Mouse (Mus musculus) neural tube, embryonic 12.5 days (tissue): Measurements from ENCODE around the gene Tspear. TPM values are rescaled to one million over a fixed set of nuclear protein-coding genes. Genes with fewer than 3 reads are reported as not detected.
"Not testable (repeated sequence)": the region's sequence is repeated elsewhere in the genome, so short reads cannot be mapped to it uniquely, and the experiment has no call there.

Source experiments
- ATAC-seq: fragments of 200-750 bp; cut with Nextera tagmentation; 2 replicates; pipeline ENCODE4 v1.8.0; 2017; ENCODE audit warnings: low read depth, mild to moderate bottlenecking, moderate TSS enrichment, moderate library complexity; ENCODE audit not compliant: low FRiP score
- H3K27ac ChIP-seq: fragments of 300-500 bp; sonication (generic); 2 replicates; pipeline ENCODE4 v1.5.1; 2016
- H3K27me3 ChIP-seq: fragments of 300-500 bp; sonication (generic); replicated peaks from 2 replicates; pipeline ENCODE4 v1.6.1; 2016; ENCODE audit warnings: mild to moderate bottlenecking
- H3K36me3 ChIP-seq: fragments of 300-500 bp; sonication (generic); 2 replicates; pipeline ENCODE4 v1.6.1; 2016; ENCODE audit warnings: mild to moderate bottlenecking
- H3K4me1 ChIP-seq: fragments of 300-500 bp; sonication (generic); 2 replicates; pipeline ENCODE4 v1.6.1; 2016
- H3K4me2 ChIP-seq: fragments of 300-500 bp; sonication (generic); replicated peaks from 2 replicates; pipeline ENCODE4 v1.6.1; 2016; ENCODE audit warnings: mild to moderate bottlenecking
- H3K4me3 ChIP-seq: fragments of 300-500 bp; sonication (generic); 2 replicates; pipeline ENCODE4 v1.5.1; 2016
- H3K9ac ChIP-seq: fragments of 300-500 bp; sonication (generic); 2 replicates; pipeline ENCODE4 v1.6.1; 2016; ENCODE audit warnings: mild to moderate bottlenecking
- H3K9me3 ChIP-seq: fragments of 300-500 bp; sonication (generic); 2 replicates; pipeline ENCODE4 v1.6.1; 2016; ENCODE audit warnings: mild to moderate bottlenecking
- WGBS: fragments of 180-500 bp; shearing (Covaris S2); methylation state at CpG from one replicate; pipeline ENCODE4 v1.1.7; 2016; 5-methylcytosine and 5-hydroxymethylcytosine counted together
- polyA plus RNA-seq: library from polyadenylated mRNA; unstranded; fragments of >200 nt; fragmentation: Nextera tagmentation; extraction: Ambion mirVana; gene quantifications from 2 replicates; pipeline ENCODE4 v1.2.1, GENCODE M21; 2016

Tspear gene
- polyA plus RNA-seq, 1 experiment from 2014 or later = 1.2 TPM

- no peaks in the 10 kb centered on the region for H3K9me3 ChIP-seq
- H3K9ac ChIP-seq = no peak overlapping the region
- no peak for ATAC-seq
- H3K4me2 ChIP-seq = no peak overlapping the region
- H3K36me3 ChIP-seq = no peaks in the 10 kb centered on the region
- H3K4me3 ChIP-seq = no peak overlapping the region
- H3K27me3 ChIP-seq = no peaks in the 10 kb centered on the region
- no peak overlapping the region for H3K27ac ChIP-seq
- WGBS = 90% methylated on average over 1 of the region's 1 CpGs
- H3K4me1 ChIP-seq = no peaks in the 10 kb centered on the region
Observed at GRCm38 (mm10) chr10:77769727-77770126, 83.4 kb downstream of the Tspear start.

GRCm38 (mm10) chr10:77771225-77771624, 84.9 kb downstream of the Tspear start, which contains the start of gene Gm3238:
Gene Gm3238, minus strand, starts transcription at chr10:77771325.
- WGBS = 38% methylated on average over 1 of the region's 1 CpGs
- not testable (repeated sequence) for H3K36me3 ChIP-seq, H3K9ac ChIP-seq, H3K27me3 ChIP-seq, H3K4me3 ChIP-seq, H3K4me1 ChIP-seq, H3K4me2 ChIP-seq, H3K9me3 ChIP-seq, ATAC-seq, H3K27ac ChIP-seq

GRCm38 (mm10) chr10:77772142-77772541, 85.8 kb downstream of the Tspear start:
- not testable (repeated sequence) for H3K9me3 ChIP-seq, H3K27me3 ChIP-seq, H3K27ac ChIP-seq, H3K4me2 ChIP-seq, ATAC-seq, H3K4me1 ChIP-seq, H3K9ac ChIP-seq, H3K4me3 ChIP-seq, H3K36me3 ChIP-seq
- WGBS = 87% methylated on average over 3 of the region's 3 CpGs

- H3K4me3 ChIP-seq, H3K27ac ChIP-seq, H3K36me3 ChIP-seq, H3K4me1 ChIP-seq, H3K4me2 ChIP-seq, H3K9me3 ChIP-seq, ATAC-seq, H3K27me3 ChIP-seq, H3K9ac ChIP-seq: not testable (repeated sequence)
- 76% methylated on average over 1 of the region's 1 CpGs for WGBS
Observed at GRCm38 (mm10) chr10:77776844-77777243, 90.5 kb downstream of the Tspear start, which contains the start of gene Gm7138. Gene Gm7138, minus strand, starts transcription at chr10:77776944.

- H3K9ac ChIP-seq, H3K9me3 ChIP-seq, H3K4me3 ChIP-seq, H3K27ac ChIP-seq, H3K4me2 ChIP-seq, ATAC-seq, H3K36me3 ChIP-seq, H3K4me1 ChIP-seq, H3K27me3 ChIP-seq: not testable (repeated sequence)
- WGBS = 50% methylated on average over 1 of the region's 1 CpGs
Observed at GRCm38 (mm10) chr10:77782442-77782841, 96.1 kb downstream of the Tspear start, which contains the start of gene Gm3250. Gene Gm3250, minus strand, starts transcription at chr10:77782542.

DNA sequence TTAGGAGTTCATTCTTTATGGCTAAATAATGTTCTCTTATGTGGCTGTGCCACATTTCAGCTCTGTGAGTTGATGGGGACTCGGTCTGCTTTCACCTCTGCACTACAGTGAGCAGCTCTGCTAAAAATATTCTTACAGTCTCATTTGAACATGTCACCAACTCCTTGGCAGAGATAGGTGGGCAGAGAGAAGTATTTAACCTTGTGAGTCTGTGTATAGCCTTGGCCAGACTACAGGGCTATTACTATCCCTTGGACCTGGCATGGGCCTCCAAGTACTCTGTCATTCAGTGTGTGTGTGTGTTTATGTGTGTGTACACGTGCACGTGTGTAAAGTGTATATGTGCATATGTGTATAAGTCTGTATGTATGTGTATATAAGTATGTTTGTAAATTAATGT, 97.0 kb downstream of the Tspear start:
- not testable (repeated sequence) for H3K27me3 ChIP-seq, H3K4me3 ChIP-seq, H3K27ac ChIP-seq, H3K4me1 ChIP-seq, H3K36me3 ChIP-seq, ATAC-seq, H3K9me3 ChIP-seq, H3K9ac ChIP-seq, H3K4me2 ChIP-seq
- 88% methylated on average over 2 of the region's 3 CpGs for WGBS

- not testable (repeated sequence) for H3K4me1 ChIP-seq, H3K27ac ChIP-seq, H3K36me3 ChIP-seq, H3K9ac ChIP-seq, ATAC-seq, H3K4me3 ChIP-seq, H3K4me2 ChIP-seq, H3K9me3 ChIP-seq, H3K27me3 ChIP-seq
- 44% methylated on average over 1 of the region's 1 CpGs for WGBS
Observed at GRCm38 (mm10) chr10:77787876-77788275, 101.5 kb downstream of the Tspear start, which contains the start of gene Gm7137. Gene Gm7137, minus strand, starts transcription at chr10:77788200.

DNA sequence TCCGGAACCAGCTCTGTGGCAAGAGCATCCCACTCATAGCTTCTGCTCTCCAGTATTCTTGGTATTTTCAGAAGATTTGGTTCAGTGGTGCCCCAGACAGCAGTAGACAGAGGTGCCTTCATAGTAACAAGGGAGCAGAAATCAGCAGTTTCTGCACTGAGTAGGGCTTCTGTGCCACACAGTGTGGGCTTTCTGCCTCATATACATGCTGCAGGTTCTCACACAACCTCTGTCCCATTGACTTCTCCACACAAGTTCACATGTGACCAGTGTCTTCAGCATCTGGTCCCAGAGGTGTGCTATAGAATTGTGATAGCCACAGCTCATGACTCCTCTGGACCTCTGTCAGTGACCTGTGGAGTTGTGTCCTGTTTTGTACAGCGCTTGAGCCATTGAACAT, 102.3 kb downstream of the Tspear start:
- WGBS = 76% methylated on average over 2 of the region's 2 CpGs
- Histone ChIP-seq H3K36me3 (no peaks in the 10 kb centered on the region), H3K4me3 (no peak overlapping the region), H3K9ac (no peak overlapping the region), H3K27ac (no peak overlapping the region), H3K4me2 (no peak overlapping the region), H3K9me3 (no peaks in the 10 kb centered on the region), H3K27me3 (no peaks in the 10 kb centered on the region), H3K4me1 (no peaks in the 10 kb centered on the region)
- ATAC-seq = no peak

- H3K4me2 ChIP-seq = no peak within 1 kb of the TSS
- no peaks in the 10 kb centered on the region for H3K9me3 ChIP-seq
- no peak for ATAC-seq
- no peak within 1 kb of the TSS for H3K4me3 ChIP-seq
- no peaks in the 10 kb centered on the region for H3K27me3 ChIP-seq
- WGBS = 56% methylated on average over 2 of the region's 2 CpGs
- H3K4me1 ChIP-seq = peaks cover 15% of the 10 kb centered on the region
- no peaks in the 10 kb centered on the region for H3K36me3 ChIP-seq
- no peak within 1 kb of the TSS for H3K9ac ChIP-seq
- H3K27ac ChIP-seq = no peak within 1 kb of the TSS
Observed at GRCm38 (mm10) chr10:77794976-77795375, 108.6 kb downstream of the Tspear start, which contains the start of gene Gm9639. Gene Gm9639, minus strand, starts transcription at chr10:77795076.

GRCm38 (mm10) chr10:77797677-77798076, 111.3 kb downstream of the Tspear start:
- Histone ChIP-seq H3K4me2 (no peak overlapping the region), H3K27me3 (no peaks in the 10 kb centered on the region), H3K4me3 (no peak overlapping the region), H3K9me3 (no peaks in the 10 kb centered on the region), H3K9ac (no peak overlapping the region), H3K4me1 (peaks cover 15% of the 10 kb centered on the region), H3K27ac (no peak overlapping the region), H3K36me3 (no peaks in the 10 kb centered on the region)
- no peak for ATAC-seq
- 13% methylated on average over 3 of the region's 3 CpGs for WGBS

DNA sequence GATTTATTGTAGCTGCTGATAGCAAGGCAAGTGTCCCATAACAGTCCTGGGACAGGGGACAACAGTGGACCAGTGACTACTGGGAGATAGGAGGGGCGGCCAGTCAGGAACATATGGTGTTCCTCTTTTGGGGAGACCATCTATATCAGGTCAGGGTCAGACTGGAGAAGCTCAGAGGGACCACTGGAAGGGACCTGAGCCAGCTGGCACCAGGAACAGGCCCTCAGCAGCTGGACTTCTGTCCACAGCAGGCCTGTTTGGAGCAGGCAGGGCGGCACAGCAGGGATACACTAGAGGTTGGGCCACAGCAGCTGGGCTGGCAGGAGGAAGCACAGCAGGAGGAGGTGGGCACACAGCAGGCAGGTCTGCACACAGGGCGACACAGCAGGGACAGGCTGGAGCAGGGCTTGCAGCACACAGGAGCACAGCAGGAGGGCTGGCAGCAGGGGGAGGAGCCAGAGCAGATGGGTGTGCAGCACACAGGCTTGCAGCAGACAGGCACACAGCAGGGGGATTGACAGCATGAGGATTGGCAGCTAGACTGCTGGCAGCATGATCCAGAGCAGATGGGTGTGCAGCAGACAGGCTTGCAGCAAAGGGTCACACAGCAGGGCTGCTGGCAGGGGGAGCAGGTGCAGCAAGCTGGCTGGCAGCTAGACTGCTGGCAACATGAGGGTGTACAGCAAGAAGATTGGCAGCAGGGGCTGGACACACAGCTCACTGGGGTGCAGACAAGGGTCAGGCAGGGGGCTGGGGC, 112.0 kb downstream of the Tspear start:
- not testable (repeated sequence) for H3K4me2 ChIP-seq, H3K36me3 ChIP-seq, H3K9me3 ChIP-seq, H3K4me3 ChIP-seq, H3K27me3 ChIP-seq, H3K9ac ChIP-seq, H3K27ac ChIP-seq
- WGBS = 31% methylated on average over 3 of the region's 3 CpGs
- H3K4me1 ChIP-seq = peaks cover 15% of the 10 kb centered on the region
- 0 out of 2 replicates have a peak, but pooled peaks have one; percentile 38 for ATAC-seq

DNA sequence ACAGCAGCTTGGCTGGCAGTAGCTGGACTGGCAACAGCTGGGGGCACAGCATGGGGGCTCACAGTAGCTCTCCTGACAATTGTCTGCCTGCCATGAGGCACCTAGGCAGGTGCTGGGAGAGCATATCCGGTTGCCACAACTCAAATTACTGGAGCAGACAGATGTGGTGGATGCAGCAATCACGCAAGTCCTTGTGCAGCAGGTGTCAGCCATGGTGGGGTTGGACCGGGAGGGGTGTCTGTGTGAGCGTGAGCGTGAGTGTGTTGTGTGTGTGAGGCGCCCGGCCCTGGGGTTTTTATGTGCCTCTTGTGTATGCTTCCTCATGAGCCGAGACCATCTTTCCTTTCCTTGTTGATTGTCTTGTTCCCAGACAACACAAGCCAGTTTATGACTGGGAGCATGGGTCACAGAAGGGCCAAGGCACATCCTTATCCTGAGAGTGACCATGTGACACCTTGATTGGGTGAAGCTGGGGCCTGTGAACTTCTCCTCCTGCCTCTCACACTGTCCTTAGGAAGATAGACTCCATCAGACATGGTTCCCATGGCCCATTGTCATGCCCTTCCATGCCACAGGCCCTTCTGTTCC, 112.6 kb downstream of the Tspear start, which contains the start of gene Gm19668:
Gm19668 (minus strand) TSS at position 213 of the 588 bp plus-strand sequence.
- Histone ChIP-seq H3K9me3 (no peaks in the 10 kb centered on the region), H3K27me3 (no peaks in the 10 kb centered on the region), H3K27ac (no peak within 1 kb of the TSS), H3K9ac (no peak within 1 kb of the TSS), H3K36me3 (no peaks in the 10 kb centered on the region), H3K4me2 (no peak within 1 kb of the TSS), H3K4me3 (no peak within 1 kb of the TSS), H3K4me1 (peaks cover 15% of the 10 kb centered on the region)
- WGBS = 41% methylated on average over 8 of the region's 8 CpGs
- peak; percentile 54; the same call in 1 of the 2 replicates for ATAC-seq
